Mouse (Mus musculus): ENCODE data around the gene Nktr. TPM values are rescaled to one million over a fixed set of nuclear protein-coding genes. Genes with fewer than 3 reads are reported as not detected.

The Nktr gene
- total and polyA plus RNA-seq, 2 experiments from 2014 or later, result 43.2 to 97.3 TPM

DNA sequence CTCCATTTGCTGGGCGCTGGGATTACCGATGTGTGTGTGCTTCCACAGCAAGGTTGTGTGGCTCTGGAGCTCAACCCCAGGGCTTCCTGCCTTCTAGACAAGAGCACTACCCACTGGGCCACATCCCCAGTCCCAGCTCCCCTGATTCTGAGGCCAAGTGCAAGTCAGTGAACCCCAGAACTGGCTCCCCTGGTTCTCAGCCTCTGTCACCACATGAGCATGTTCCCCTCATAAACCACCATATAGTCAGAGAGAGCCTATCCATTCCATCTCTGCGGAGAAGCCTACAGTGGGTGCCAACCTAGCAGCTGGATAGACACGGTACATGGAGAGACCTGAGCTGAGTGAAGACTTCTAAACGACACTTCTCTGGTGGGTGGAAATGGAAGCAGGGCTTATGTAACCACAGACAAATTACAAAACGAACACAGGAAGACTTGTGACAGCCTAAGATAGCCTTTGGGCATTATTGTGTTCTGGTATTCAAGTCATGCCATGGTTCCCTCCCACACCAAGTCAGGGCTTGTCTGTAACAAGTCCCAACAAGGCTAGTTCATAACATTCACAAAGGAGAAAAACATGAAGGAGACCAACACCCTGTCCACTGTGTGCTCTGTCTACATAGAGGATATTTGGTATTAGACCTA, 12.8 kb upstream of the Nktr start:
- TF ChIP-seq CTCF (IDR thresholded peaks at IDR 0.05; ENCODE audit: low read depth), result no peak
- no peak overlapping the region for H3K27ac ChIP-seq (ENCODE audit: low read depth, low read length)
- ATAC-seq, result no peak
- 81% methylated on average over 6 of the region's 6 CpGs for WGBS
- H3K36me3 ChIP-seq (ENCODE audit: insufficient read depth), result no peaks in the 10 kb centered on the region
- H3K9me3 ChIP-seq (ENCODE audit: low read length), result no peaks in the 10 kb centered on the region
- H3K4me3 ChIP-seq (ENCODE audit: low read depth, low read length), result no peak overlapping the region
- no peaks in the 10 kb centered on the region for H3K27me3 ChIP-seq (ENCODE audit: insufficient read depth, low read length)
- H3K9ac ChIP-seq, result no peak overlapping the region
- no peak for DNase-seq
- peaks cover 21% of the 10 kb centered on the region for H3K4me1 ChIP-seq (ENCODE audit: insufficient read depth)
- H3K4me2 ChIP-seq (ENCODE audit: low read depth), result no peak overlapping the region

- TF ChIP-seq CTCF (IDR thresholded peaks at IDR 0.05; ENCODE audit: low read depth), result no peak
- Histone ChIP-seq H3K9ac (no peak overlapping the region), H3K4me1 (ENCODE audit: insufficient read depth) (peaks cover 29% of the 10 kb centered on the region), H3K36me3 (ENCODE audit: insufficient read depth) (peaks cover 8% of the 10 kb centered on the region), H3K4me2 (ENCODE audit: low read depth) (no peak overlapping the region), H3K9me3 (ENCODE audit: low read length) (no peaks in the 10 kb centered on the region), H3K27me3 (ENCODE audit: insufficient read depth, low read length) (no peaks in the 10 kb centered on the region), H3K27ac (ENCODE audit: low read depth, low read length) (no peak overlapping the region), H3K4me3 (ENCODE audit: low read depth, low read length) (no peak overlapping the region)
- DNase-seq (no peak), ATAC-seq (no peak)
- WGBS, result 75% methylated on average over 6 of the region's 6 CpGs
Observed at GRCm38 (mm10) chr9:121707801-121708200, 11.2 kb upstream of the Nktr start.

DNA sequence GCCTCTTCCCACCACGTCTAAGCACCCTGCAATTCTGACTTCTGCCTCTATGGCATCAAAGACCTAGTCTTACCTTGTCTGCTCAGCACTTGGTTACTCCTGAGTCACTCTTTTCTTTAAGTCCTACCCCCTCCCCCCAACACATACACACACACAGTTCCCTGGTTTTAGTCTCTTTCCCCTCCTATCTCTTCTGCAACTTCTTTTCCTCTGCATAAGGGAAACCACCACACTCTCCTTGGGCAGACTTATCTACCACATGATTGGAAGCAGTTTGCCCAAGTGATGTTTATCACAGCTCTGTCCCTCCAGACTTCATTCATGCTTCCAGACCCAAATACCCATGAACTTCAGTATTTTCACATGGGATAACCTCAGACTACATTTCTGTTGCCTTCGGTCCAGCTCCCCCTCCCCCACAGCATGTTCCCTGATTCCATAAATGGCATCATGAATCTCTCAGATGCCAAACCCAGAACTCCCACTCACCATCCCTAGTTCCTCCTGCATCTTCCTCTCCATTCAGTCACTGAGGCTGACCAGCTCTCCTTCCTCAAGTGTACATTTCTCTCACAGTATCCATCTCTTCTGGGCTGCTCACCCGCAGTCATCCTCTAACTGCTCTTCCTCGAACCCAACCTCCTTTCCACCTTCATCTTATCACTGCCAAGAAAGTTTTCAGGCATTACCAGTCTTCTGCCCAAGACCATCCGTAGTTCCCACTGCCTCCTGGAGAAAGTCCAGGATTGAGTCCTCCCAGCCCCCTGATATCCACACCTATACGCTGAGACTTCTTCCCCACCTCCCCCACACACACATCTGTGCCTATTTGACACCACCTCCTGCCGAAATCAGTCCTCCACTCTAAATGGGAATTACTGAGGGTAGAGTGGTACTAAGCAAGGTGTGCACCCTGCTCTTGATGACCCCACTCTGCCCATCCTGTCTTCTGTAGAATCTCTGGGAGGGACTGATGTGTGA, 10.2 kb upstream of the Nktr start:
- Histone ChIP-seq H3K36me3 (ENCODE audit: insufficient read depth) (peaks cover 12% of the 10 kb centered on the region), H3K9ac (no peak overlapping the region), H3K4me3 (ENCODE audit: low read depth, low read length) (no peak overlapping the region), H3K4me1 (ENCODE audit: insufficient read depth) (peaks cover 26% of the 10 kb centered on the region), H3K4me2 (ENCODE audit: low read depth) (no peak overlapping the region), H3K27ac (ENCODE audit: low read depth, low read length) (no peak overlapping the region), H3K27me3 (ENCODE audit: insufficient read depth, low read length) (no peaks in the 10 kb centered on the region), H3K9me3 (ENCODE audit: low read length) (no peaks in the 10 kb centered on the region)
- DNase-seq (no peak), ATAC-seq (no peak)
- TF ChIP-seq CTCF (IDR thresholded peaks at IDR 0.05; ENCODE audit: low read depth), result no peak
- WGBS, result 73% methylated on average over 7 of the region's 7 CpGs

GRCm38 (mm10) chr9:121709898-121710583, 8.9 kb upstream of the Nktr start, which contains the start of gene Ss18l2:
Ss18l2 (plus strand) TSS chr9:121710329.
- Histone ChIP-seq H3K9me3 (ENCODE audit: low read length) (no peaks in the 10 kb centered on the region), H3K36me3 (ENCODE audit: insufficient read depth) (peaks cover 12% of the 10 kb centered on the region), H3K4me1 (ENCODE audit: insufficient read depth) (peaks cover 19% of the 10 kb centered on the region), H3K9ac (peak within 1 kb of the TSS; percentile 93), H3K4me2 (ENCODE audit: low read depth) (peak within 1 kb of the TSS; percentile 67), H3K27ac (ENCODE audit: low read depth, low read length) (peak within 1 kb of the TSS; percentile 92), H3K4me3 (ENCODE audit: low read depth, low read length) (peak within 1 kb of the TSS; percentile 88), H3K27me3 (ENCODE audit: insufficient read depth, low read length) (no peaks in the 10 kb centered on the region)
- no peak for TF ChIP-seq CTCF (IDR thresholded peaks at IDR 0.05; ENCODE audit: low read depth)
- 5% methylated on average over 37 of the region's 37 CpGs for WGBS
- DNase-seq (peak; percentile 100), ATAC-seq (peak; percentile 99)

DNA sequence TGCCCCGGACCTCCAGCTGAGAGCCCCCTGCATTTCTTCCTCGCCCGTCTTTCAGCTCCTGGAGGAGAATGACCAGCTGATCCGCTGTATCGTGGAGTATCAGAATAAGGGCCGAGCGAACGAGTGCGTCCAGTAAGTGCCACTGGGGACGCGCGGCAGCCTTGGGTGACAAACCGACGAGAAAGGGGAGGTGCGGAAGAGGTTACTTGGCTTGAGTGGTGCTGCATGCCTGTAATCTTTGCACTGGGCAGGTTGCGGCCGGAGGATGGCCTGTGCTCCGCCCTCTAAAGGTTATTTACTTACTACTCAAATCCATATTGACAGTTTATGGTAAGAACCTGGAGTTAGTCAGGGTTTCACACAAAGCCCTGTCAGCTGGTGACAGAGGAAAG, 8.4 kb upstream of the Nktr start:
- Histone ChIP-seq H3K9me3 (ENCODE audit: low read length) (no peaks in the 10 kb centered on the region), H3K36me3 (ENCODE audit: insufficient read depth) (peaks cover 12% of the 10 kb centered on the region), H3K4me2 (ENCODE audit: low read depth) (peak overlapping the region; percentile 67), H3K27ac (ENCODE audit: low read depth, low read length) (peak overlapping the region; percentile 92), H3K9ac (peak overlapping the region; percentile 93), H3K4me3 (ENCODE audit: low read depth, low read length) (peak overlapping the region; percentile 88), H3K27me3 (ENCODE audit: insufficient read depth, low read length) (no peaks in the 10 kb centered on the region), H3K4me1 (ENCODE audit: insufficient read depth) (peaks cover 13% of the 10 kb centered on the region)
- DNase-seq, result no peak
- ATAC-seq, result peak; percentile 13; the same call in 1 of the 2 replicates
- under 1% methylated on average over 18 of the region's 18 CpGs for WGBS
- TF ChIP-seq CTCF (IDR thresholded peaks at IDR 0.05; ENCODE audit: low read depth), result no peak

GRCm38 (mm10) chr9:121717048-121717447, 1.9 kb upstream of the Nktr start:
- 84% methylated on average over 2 of the region's 2 CpGs for WGBS
- Histone ChIP-seq H3K4me1 (ENCODE audit: insufficient read depth) (peaks cover 5% of the 10 kb centered on the region; the same call in 1 of the 2 replicates), H3K36me3 (ENCODE audit: insufficient read depth) (peaks cover 12% of the 10 kb centered on the region; the same call in 1 of the 2 replicates), H3K4me3 (ENCODE audit: low read depth, low read length) (no peak overlapping the region), H3K27me3 (ENCODE audit: insufficient read depth, low read length) (no peaks in the 10 kb centered on the region), H3K27ac (ENCODE audit: low read depth, low read length) (no peak overlapping the region), H3K4me2 (ENCODE audit: low read depth) (no peak overlapping the region), H3K9ac (no peak overlapping the region), H3K9me3 (ENCODE audit: low read length) (no peaks in the 10 kb centered on the region)
- no peak for DNase-seq
- ATAC-seq, result no peak
- TF ChIP-seq CTCF (IDR thresholded peaks at IDR 0.05; ENCODE audit: low read depth), result no peak
